Mouse (Mus musculus): ENCODE measurements at regions not wholly inside any gene's neighbourhood (a gene's known extent, or its start where the extent isn't known, plus 50 kb on each side); places are given as distances from the start of the nearest gene placed in this dataset.

DNA sequence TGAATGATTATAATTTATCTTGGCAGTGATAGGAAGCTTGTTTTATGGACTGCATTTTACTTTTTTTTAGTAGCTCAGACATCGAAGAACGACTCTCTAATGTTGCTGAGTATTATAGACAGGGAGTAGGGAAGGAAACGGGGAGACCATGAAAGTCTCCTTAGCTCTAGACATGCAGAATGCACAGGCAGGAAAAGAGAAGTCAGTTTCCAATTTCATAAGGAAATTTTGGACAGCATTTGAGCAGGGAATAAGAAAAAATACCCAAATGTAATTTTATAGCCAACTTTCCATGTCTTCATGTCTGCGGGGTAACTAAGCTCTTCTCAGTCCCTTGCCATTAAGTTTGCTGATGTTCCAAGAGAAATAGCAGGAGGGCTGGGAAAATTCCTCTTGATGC lies 92.0 kb upstream of the Ednra start:
- TF ChIP-seq CTCF (IDR thresholded peaks at IDR 0.05), result no peak
- TF ChIP-seq EP300 (IDR thresholded peaks at IDR 0.05), result no peak

Data from lung, postnatal 0 days (tissue).